Mouse (Mus musculus) limb, embryonic 11.5 days (tissue): ENCODE measurements around the gene Peli2. TPM values are rescaled to one million over a fixed set of nuclear protein-coding genes. Genes with fewer than 3 reads are reported as not detected.

Source experiments
- ATAC-seq: fragments of 200-750 bp; cut with Nextera tagmentation; 2 replicates; pipeline ENCODE4 v1.8.0; 2017; ENCODE audit warnings: low read depth; ENCODE audit not compliant: insufficient number of reproducible peaks, low FRiP score, low TSS enrichment
- DNase-seq: peaks from one replicate; pipeline ENCODE4 v3.0.0-alpha.2; 2015; ENCODE audit warnings: low spot score
- H3K27ac ChIP-seq: fragments of 300-500 bp; sonication (generic); replicated peaks from 2 replicates; pipeline ENCODE4 v1.5.1; 2014; ENCODE audit warnings: low read depth, mild to moderate bottlenecking, low read length
- H3K27me3 ChIP-seq: fragments of 300-500 bp; sonication (generic); 2 replicates; pipeline ENCODE4 v1.6.1; 2014; ENCODE audit warnings: mild to moderate bottlenecking, low read length, mixed read lengths; ENCODE audit not compliant: control insufficient read depth, insufficient read depth
- H3K36me3 ChIP-seq: fragments of 300-500 bp; sonication (generic); 2 replicates; pipeline ENCODE4 v1.6.1; 2014; ENCODE audit warnings: mild to moderate bottlenecking, low read length, moderate library complexity, mixed read lengths; ENCODE audit not compliant: control insufficient read depth, insufficient read depth
- H3K4me1 ChIP-seq: fragments of 300-500 bp; sonication (generic); 2 replicates; pipeline ENCODE4 v1.6.1; 2014; ENCODE audit warnings: low read length, mixed read lengths; ENCODE audit not compliant: control insufficient read depth, insufficient read depth
- H3K4me2 ChIP-seq: fragments of 300-500 bp; sonication (generic); 2 replicates; pipeline ENCODE4 v1.6.1; 2014; ENCODE audit warnings: low read depth, mild to moderate bottlenecking, moderate library complexity; ENCODE audit not compliant: severe bottlenecking
- H3K4me3 ChIP-seq: fragments of 300-500 bp; sonication (generic); 2 replicates; pipeline ENCODE4 v1.5.1; 2014; ENCODE audit warnings: low read depth, low read length
- H3K9ac ChIP-seq: fragments of 300-500 bp; sonication (generic); 2 replicates; pipeline ENCODE4 v1.6.1; 2014; ENCODE audit warnings: mild to moderate bottlenecking, low read length
- H3K9me3 ChIP-seq: fragments of 300-500 bp; sonication (generic); 2 replicates; pipeline ENCODE4 v1.6.1; 2016; ENCODE audit warnings: low read length; ENCODE audit not compliant: control insufficient read depth
- WGBS: fragments of 180-500 bp; shearing (Covaris S2); extraction: QIAGEN DNeasy Blood & Tissue Kit; methylation state at CpG from one replicate; pipeline ENCODE4 v1.1.7; 2014; 5-methylcytosine and 5-hydroxymethylcytosine counted together
- polyA plus RNA-seq: library from polyadenylated mRNA; unstranded; fragments of >200 nt; fragmentation: Nextera tagmentation; extraction: Ambion mirVana; gene quantifications from 2 replicates; pipeline ENCODE4 v1.2.1, GENCODE M21; 2014

Gene Peli2
- polyA plus RNA-seq, 1 experiment from 2014 or later: 8.9 TPM

DNA sequence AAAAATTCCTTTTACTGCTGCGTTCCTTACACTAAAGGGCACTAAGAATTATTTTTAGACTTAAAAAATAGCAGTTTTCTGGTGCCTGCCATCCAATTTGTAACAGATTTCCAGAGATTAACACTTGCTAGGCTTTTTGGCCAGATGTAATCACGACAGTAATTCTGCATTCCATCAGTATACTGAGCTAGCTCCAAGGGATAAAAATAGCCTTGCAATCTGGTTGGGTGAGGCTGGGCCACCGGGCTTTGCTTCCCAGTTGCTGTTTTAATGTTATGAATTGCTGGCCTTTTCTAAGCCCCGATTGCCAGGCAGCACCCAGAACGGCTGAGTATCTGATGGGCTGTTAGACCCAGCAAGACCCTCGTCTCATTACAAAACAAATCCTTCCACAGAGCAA is 182.6 kb downstream of the Peli2 start:
- WGBS: 40% methylated on average over 6 of the region's 6 CpGs
- Histone ChIP-seq H3K4me3 (no peak overlapping the region), H3K9me3 (no peaks in the 10 kb centered on the region), H3K4me2 (no peak overlapping the region), H3K36me3 (no peaks in the 10 kb centered on the region), H3K4me1 (0 out of 2 replicates have a peak, but pooled peaks cover 5% of the 10 kb centered on the region), H3K27me3 (no peaks in the 10 kb centered on the region), H3K27ac (no peak overlapping the region), H3K9ac (no peak overlapping the region)
- ATAC-seq (0 out of 2 replicates have a peak, but pooled peaks have one; percentile 9), DNase-seq (no peak)

DNA sequence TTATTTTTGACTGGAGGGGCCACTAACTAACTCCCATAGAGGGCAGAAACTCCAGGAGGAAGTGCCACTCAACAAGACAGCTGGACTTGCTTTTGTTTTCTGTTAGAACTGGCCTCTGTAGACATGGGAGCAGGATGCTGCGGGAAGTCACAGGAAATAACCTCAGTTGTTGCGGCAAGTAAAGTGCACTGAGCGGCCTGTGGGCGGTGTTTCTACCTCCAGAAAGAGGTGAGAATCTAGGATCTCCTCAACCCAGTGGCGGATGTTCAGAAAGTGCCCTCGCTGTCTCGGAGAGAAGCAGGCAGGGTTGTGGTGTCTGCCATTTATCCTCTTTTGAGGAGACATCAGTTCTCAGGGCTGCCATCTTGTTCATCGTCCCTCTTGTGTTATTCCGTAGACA is 183.2 kb downstream of the Peli2 start:
- Histone ChIP-seq H3K4me3 (no peak overlapping the region), H3K4me1 (0 out of 2 replicates have a peak, but pooled peaks cover 5% of the 10 kb centered on the region), H3K36me3 (no peaks in the 10 kb centered on the region), H3K4me2 (no peak overlapping the region), H3K9me3 (no peaks in the 10 kb centered on the region), H3K27ac (no peak overlapping the region), H3K9ac (no peak overlapping the region), H3K27me3 (no peaks in the 10 kb centered on the region)
- ATAC-seq (no peak), DNase-seq (no peak)
- 86% methylated on average over 9 of the region's 9 CpGs for WGBS

DNA sequence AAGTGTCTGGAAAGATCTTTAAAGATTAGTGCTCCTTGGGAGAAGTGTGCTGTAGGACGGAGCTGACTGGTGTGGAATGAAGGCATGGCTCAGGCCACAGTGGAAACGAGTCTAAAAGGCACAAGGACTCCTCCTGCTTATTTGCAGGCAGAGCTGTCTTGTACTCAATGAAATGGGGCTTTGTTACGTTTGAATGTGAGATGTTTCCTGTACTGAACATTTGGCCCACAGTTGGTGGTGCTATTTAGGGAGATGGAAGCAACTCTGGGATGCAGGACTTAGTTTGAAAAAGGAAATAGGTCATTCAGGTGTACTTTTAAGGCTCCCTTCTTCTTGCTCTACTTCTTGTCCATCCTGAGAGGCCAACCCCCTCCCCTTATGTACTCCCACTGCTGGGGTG is 192.6 kb downstream of the Peli2 start:
- H3K4me3 ChIP-seq: no peak overlapping the region
- no peaks in the 10 kb centered on the region for H3K27me3 ChIP-seq
- H3K9ac ChIP-seq: no peak overlapping the region
- H3K4me2 ChIP-seq: no peak overlapping the region
- ATAC-seq (no peak), DNase-seq (no peak)
- WGBS: 67% methylated on average over 3 of the region's 3 CpGs
- no peaks in the 10 kb centered on the region for H3K36me3 ChIP-seq
- H3K4me1 ChIP-seq: no peaks in the 10 kb centered on the region
- H3K27ac ChIP-seq: no peak overlapping the region
- no peaks in the 10 kb centered on the region for H3K9me3 ChIP-seq

DNA sequence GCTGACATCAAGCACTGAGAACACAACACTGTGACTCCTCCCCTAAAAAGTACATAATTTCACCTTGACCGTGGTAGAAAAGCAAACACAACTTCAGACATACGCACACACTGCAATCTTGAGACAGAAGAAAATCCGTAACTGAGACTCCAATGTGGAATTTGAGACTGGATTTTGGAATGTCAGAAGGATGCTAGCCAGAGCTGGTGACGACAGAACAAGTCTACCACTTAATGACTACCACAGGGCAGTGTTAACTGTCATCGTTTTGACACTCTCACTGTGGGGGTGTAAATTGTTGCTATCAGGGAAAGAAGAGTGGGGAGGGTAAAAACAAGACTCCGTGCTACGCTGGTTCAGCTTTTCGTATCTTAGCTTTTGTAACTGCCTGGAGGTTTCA is 195.8 kb downstream of the Peli2 start:
- Histone ChIP-seq H3K4me1 (no peaks in the 10 kb centered on the region), H3K36me3 (no peaks in the 10 kb centered on the region), H3K9me3 (no peaks in the 10 kb centered on the region), H3K27me3 (no peaks in the 10 kb centered on the region), H3K4me3 (no peak overlapping the region), H3K27ac (no peak overlapping the region), H3K9ac (no peak overlapping the region), H3K4me2 (no peak overlapping the region)
- WGBS: 54% methylated on average over 8 of the region's 8 CpGs
- no peak for ATAC-seq
- DNase-seq: no peak

DNA sequence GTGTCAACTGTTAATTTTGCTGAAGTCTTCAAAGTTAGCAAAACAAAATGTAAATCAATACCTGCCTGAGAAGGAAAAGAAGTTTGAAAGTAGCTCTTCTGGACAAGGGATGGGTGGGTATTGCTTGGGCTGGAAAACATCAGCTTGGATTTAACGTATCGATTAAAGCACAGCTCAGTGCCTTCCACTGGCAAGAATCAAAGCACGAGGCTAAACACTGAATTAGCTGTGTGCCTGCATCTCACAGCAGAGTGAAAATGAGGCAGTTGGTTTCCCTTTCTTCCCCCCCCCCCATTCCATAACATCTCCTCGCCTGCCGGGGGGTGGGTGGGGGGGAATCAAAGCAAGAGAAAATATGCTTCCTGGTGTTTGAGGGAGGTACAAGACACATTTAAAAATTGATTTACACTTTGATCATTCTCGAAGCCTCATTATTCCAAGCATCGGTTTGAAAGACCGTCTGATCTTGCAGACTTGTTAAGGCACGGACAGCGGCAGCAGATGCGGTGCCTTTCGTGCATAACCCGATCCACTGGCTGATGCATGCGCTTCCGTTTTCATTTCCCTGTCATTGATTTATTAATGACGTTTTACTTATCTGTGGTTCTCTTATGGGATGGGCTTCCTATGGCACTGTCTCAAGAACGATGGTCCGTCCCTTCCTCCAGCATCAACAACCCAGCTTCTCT is 203.3 kb downstream of the Peli2 start:
- ATAC-seq (no peak), DNase-seq (no peak)
- Histone ChIP-seq H3K27ac (no peak overlapping the region), H3K36me3 (no peaks in the 10 kb centered on the region), H3K4me1 (no peaks in the 10 kb centered on the region), H3K9me3 (no peaks in the 10 kb centered on the region), H3K4me2 (no peak overlapping the region), H3K4me3 (no peak overlapping the region), H3K9ac (no peak overlapping the region), H3K27me3 (no peaks in the 10 kb centered on the region)
- 74% methylated on average over 18 of the region's 18 CpGs for WGBS

DNA sequence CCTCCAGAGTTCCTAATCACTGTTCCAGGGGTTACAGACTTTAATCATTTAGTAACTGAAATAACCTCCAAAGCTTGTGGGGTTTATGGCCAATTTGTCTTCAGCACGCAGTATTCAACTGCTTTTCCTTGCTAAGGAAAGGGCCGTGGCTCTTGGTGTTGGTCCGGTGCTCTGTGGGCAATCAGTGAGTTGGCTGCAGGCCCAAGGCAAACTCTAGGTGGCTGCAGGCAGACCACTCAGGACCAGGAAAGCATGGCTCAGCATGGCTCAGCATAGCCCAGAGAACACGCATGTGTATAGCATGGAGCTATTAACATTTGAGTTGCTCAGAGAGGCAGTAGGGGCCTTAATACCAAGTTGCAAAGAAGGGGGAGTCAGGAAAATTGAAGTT is 203.8 kb downstream of the Peli2 start:
- no peaks in the 10 kb centered on the region for H3K27me3 ChIP-seq
- no peak overlapping the region for H3K9ac ChIP-seq
- DNase-seq (no peak), ATAC-seq (no peak)
- WGBS: 64% methylated on average over 4 of the region's 4 CpGs
- no peak overlapping the region for H3K4me3 ChIP-seq
- no peaks in the 10 kb centered on the region for H3K9me3 ChIP-seq
- H3K4me2 ChIP-seq: no peak overlapping the region
- H3K36me3 ChIP-seq: no peaks in the 10 kb centered on the region
- no peaks in the 10 kb centered on the region for H3K4me1 ChIP-seq
- no peak overlapping the region for H3K27ac ChIP-seq

DNA sequence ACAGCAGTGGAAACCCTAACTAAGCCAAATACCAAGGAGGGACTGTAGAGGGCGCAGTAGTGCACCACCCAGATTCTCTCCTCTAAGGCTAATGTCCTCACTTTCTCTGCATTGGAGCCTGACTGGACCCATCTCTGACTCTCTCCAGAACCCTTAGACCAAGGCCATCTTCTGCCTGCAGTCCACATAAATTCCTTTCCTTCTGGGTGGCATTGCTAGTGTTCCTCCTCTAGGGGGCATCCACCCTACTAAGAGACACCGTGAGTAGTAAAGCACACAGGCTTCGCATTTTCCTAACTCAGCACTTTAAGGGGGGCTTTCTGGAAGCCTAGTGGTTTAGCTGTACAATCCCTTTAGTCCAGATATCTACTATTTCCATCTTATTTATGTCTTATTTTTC is 207.1 kb downstream of the Peli2 start:
- Histone ChIP-seq H3K9me3 (no peaks in the 10 kb centered on the region), H3K4me2 (no peak overlapping the region), H3K27me3 (no peaks in the 10 kb centered on the region), H3K4me3 (no peak overlapping the region), H3K9ac (no peak overlapping the region), H3K36me3 (no peaks in the 10 kb centered on the region), H3K4me1 (peaks cover 19% of the 10 kb centered on the region), H3K27ac (no peak overlapping the region)
- 77% methylated on average over 3 of the region's 3 CpGs for WGBS
- ATAC-seq: no peak
- DNase-seq: no peak

DNA sequence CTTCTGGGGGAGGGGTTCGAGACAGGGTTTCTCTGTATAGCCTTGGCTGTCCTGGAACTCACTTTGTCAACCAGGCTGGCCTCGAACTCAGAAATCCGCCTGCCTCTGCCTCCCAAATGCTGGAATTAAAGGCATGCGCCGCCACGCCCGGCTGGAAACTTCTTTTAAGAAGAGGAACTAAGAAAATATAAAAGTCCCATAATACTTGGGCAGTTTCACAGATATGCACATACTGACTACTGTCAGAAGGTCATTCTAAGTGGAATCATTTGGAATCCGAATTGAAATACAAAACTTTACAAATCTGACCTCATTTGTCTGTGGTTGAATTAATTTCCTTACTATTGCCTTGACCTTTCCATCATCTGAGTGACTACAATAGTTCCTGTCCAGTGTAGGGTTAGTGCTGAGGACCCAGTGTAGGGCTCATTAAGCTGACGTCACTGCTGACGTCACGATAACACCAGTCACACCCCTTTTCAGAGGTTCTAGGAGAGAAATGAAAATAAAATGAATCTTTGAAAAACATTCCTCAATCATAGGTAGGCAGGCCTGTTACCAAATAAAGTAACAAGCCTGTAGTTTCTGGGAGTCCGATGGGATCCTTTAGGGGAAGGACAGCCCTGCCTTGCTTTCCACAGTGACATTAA is 209.2 kb downstream of the Peli2 start:
- WGBS: 92% methylated on average over 12 of the region's 12 CpGs
- H3K4me3 ChIP-seq: no peak overlapping the region
- no peaks in the 10 kb centered on the region for H3K9me3 ChIP-seq
- no peaks in the 10 kb centered on the region for H3K27me3 ChIP-seq
- no peak overlapping the region for H3K27ac ChIP-seq
- no peak overlapping the region for H3K9ac ChIP-seq
- no peaks in the 10 kb centered on the region for H3K36me3 ChIP-seq
- ATAC-seq (no peak), DNase-seq (no peak)
- no peak overlapping the region for H3K4me2 ChIP-seq
- peaks cover 24% of the 10 kb centered on the region for H3K4me1 ChIP-seq
